In genomic region chr7:6666726-6667125, GRCm38 (mm10) we compare ENCODE assay signal across 25 mouse cellular contexts. TPM values are rescaled to one million over a fixed set of nuclear protein-coding genes. Genes with fewer than 3 reads are reported as not detected.
A peak's percentile ranks its signal among the peaks of the same experiment; 100 is the strongest.
DNase-seq lines count a peak whose midpoint lies in the region; ATAC-seq and TF ChIP-seq lines count a peak whose summit lies in the region.
"Had no signal": no experiment of that assay in that cellular context is flagged by ENCODE, and none has a peak within 500 bp of the region (broad histone marks: within the 10 kb centered on the region; RNA-seq: fewer than 3 reads in every experiment).

No protein-coding gene starts in this region.

- no peak overlapping the region for H3K4me2 ChIP-seq in heart, embryonic 13.5 days
- H3K4me2 ChIP-seq: embryonic facial prominence, embryonic 15.5 days; hindbrain, embryonic 14.5 days; limb, embryonic 12.5 days; liver, embryonic 11.5 days; midbrain, embryonic 11.5 days; neural tube, embryonic 15.5 days had no signal

- no peaks in the 10 kb centered on the region for H3K9me3 ChIP-seq in heart, embryonic 13.5 days
- H3K9me3 ChIP-seq: embryonic facial prominence, embryonic 15.5 days; limb, embryonic 12.5 days; neural tube, embryonic 15.5 days had no signal

- no peak for TF ChIP-seq POLR2A in heart, adult 2 months (IDR thresholded peaks at IDR 0.05; ENCODE audit: insufficient read depth, low read depth, low read length)

- H3K36me3 ChIP-seq in heart, adult 2 months (ENCODE audit: control insufficient read depth, insufficient read depth, low read length) = no peaks in the 10 kb centered on the region
- H3K36me3 ChIP-seq in heart, embryonic 13.5 days = no peaks in the 10 kb centered on the region
- H3K36me3 ChIP-seq: embryonic facial prominence, embryonic 15.5 days; limb, embryonic 12.5 days; neural tube, embryonic 15.5 days had no signal

- TF ChIP-seq CTCF in heart, adult 2 months (IDR thresholded peaks at IDR 0.05) = no peak

- DNase-seq in adrenal gland, adult 2 months = peak; percentile 48
- no peak for DNase-seq in adrenal gland, postnatal 4 days (ENCODE audit: low spot score in 2 of 2)
- DNase-seq in heart, adult 2 months = peak in 1 of 2 experiments; percentile 18
- DNase-seq in heart, postnatal 4 days = peak; percentile 8
- no peak for DNase-seq in left cerebral cortex, adult 8-10 months (ENCODE audit: low spot score in 2 of 2)
- DNase-seq: cerebellum, adult 9-10 months; kidney, adult 2 months; liver, postnatal 0 days; right cerebral cortex, adult 18-20 months; thymus, adult 18-20 months; thymus, postnatal 4 days had no signal

- H3K9ac ChIP-seq in heart, adult 2 months (ENCODE audit: low read depth, low read length) = no peak overlapping the region
- H3K9ac ChIP-seq in heart, embryonic 13.5 days = no peak overlapping the region
- H3K9ac ChIP-seq: embryonic facial prominence, embryonic 15.5 days; hindbrain, embryonic 14.5 days; limb, embryonic 12.5 days; liver, postnatal 0 days; neural tube, embryonic 15.5 days had no signal

- H3K27ac ChIP-seq in heart, adult 2 months = peak overlapping the region; percentile 61
- peak overlapping the region; percentile 20; the same call in 1 of the 2 replicates for H3K27ac ChIP-seq in heart, embryonic 13.5 days (replicated peaks)
- H3K27ac ChIP-seq: embryonic facial prominence, embryonic 15.5 days; hindbrain, embryonic 14.5 days; kidney, postnatal 0 days; limb, embryonic 12.5 days; macrophage; neural tube, embryonic 15.5 days had no signal

- no peaks in the 10 kb centered on the region for H3K79me2 ChIP-seq in heart, adult 2 months (replicated peaks; ENCODE audit: control insufficient read depth, insufficient read depth, low read length)

- no peaks in the 10 kb centered on the region for H3K4me1 ChIP-seq in heart, adult 2 months (ENCODE audit: control insufficient read depth, insufficient read depth, low read length)
- peaks cover 14% of the 10 kb centered on the region for H3K4me1 ChIP-seq in heart, embryonic 13.5 days
- H3K4me1 ChIP-seq: embryonic facial prominence, embryonic 15.5 days; limb, embryonic 12.5 days; neural tube, embryonic 15.5 days had no signal

- 30% methylated on average over 3 of the region's 3 CpGs for WGBS in heart, adult 2 months
- 37% methylated on average over 3 of the region's 3 CpGs for WGBS in heart, embryonic 13.5 days

- TF ChIP-seq EP300 in heart, adult 2 months (IDR thresholded peaks at IDR 0.05; ENCODE audit: insufficient read depth, low read depth, low read length) = no peak

- intact Hi-C loops in heart, adult 2 months (cut with DNase I) = no loop called here

- no peak overlapping the region for H3K4me3 ChIP-seq in heart, adult 2 months
- H3K4me3 ChIP-seq in heart, embryonic 13.5 days = no peak overlapping the region
- H3K4me3 ChIP-seq: embryonic facial prominence, embryonic 15.5 days; limb, embryonic 12.5 days; neural tube, embryonic 15.5 days had no signal

- H3K27me3 ChIP-seq in heart, adult 2 months (ENCODE audit: control insufficient read depth, insufficient read depth, low read length) = no peaks in the 10 kb centered on the region
- H3K27me3 ChIP-seq in heart, embryonic 13.5 days (replicated peaks) = no peaks in the 10 kb centered on the region
- H3K27me3 ChIP-seq: embryonic facial prominence, embryonic 15.5 days; limb, embryonic 12.5 days; neural tube, embryonic 15.5 days had no signal

- ATAC-seq in heart, embryonic 13.5 days (ENCODE audit: extremely low read depth, insufficient number of reproducible peaks, low FRiP score, low TSS enrichment) = no peak
- no peak for ATAC-seq in megakaryocyte, adult 5-6 weeks (ENCODE audit: poor library complexity, severe bottlenecking)
- ATAC-seq: forebrain, embryonic 14.5 days; inflammation-experienced regulatory T-cells, adult 6 months; liver, postnatal 0 days; lung, postnatal 0 days had no signal

RNA-seq across cellular contexts. Expression of gene Zim1, which starts 29.5 kb away (rescaled TPM):
- total RNA-seq in adrenal gland, adult 2 months (2021) = 1 to 10 TPM; 3.2 to 4.3 TPM
- polyA plus RNA-seq in adrenal gland, adult 2 months (2012; rRNA removed) = 0.29 and 0.36 TPM in 2 replicates
- total RNA-seq in adrenal gland, postnatal 4 days (2021) = 10 to 100 TPM; 61.7 to 69.0 TPM
- 1 to 10 TPM; 3.8 to 4.2 TPM for total RNA-seq in heart, adult 2 months (2021)
- polyA plus RNA-seq in heart, adult 2 months (2012; rRNA removed) = 0.57 and 3.1 TPM in 2 replicates
- 8.3 and 9.0 TPM in 2 replicates for polyA plus RNA-seq in heart, embryonic 13.5 days (2015; fragmentation: Nextera tagmentation; extraction: Ambion mirVana)
- total RNA-seq in heart, postnatal 4 days (2021) = 10 to 100 TPM; 20.6 to 20.8 TPM
- total RNA-seq in megakaryocyte, adult 5-6 weeks (2015) = not detected in 2 replicates
- total RNA-seq in megakaryocyte, adult 5-6 weeks (2017) = not detected in 2 replicates
- total RNA-seq in left cerebral cortex, adult 8-10 months (2022) = 1 to 10 TPM; 2.1 to 7.0 (median 5.5) TPM
- total RNA-seq: granulocyte monocyte progenitor cell, adult 5-6 weeks had no signal
- polyA plus RNA-seq: inflammation-experienced regulatory T-cells, adult 6 months; macrophage had no signal

Comparison
In these comparisons a context has a peak if more than half of its experiments do, and no peak if none do; other contexts are left out.
1. DNase-seq: peak in adrenal gland, adult 2 months (single experiment) and heart, postnatal 4 days (single experiment); none in adrenal gland, postnatal 4 days (0 of 2) and left cerebral cortex, adult 8-10 months (0 of 2).